Mouse (Mus musculus) liver (tissue): Measurements from ENCODE around the gene Slc25a25.

Source experiments
- DNase-seq: peaks from one replicate; pipeline ENCODE4 v3.0.0-alpha.2; 2020; ENCODE audit warnings: mixed read lengths

Slc25a25 gene

GRCm38 (mm10) chr2:32395484-32395945 is 55.7 kb downstream of the Slc25a25 start, which contains the start of gene Ptges2:
Gene Ptges2, plus strand, starts transcription at chr2:32395896.
- peak; percentile 96 for DNase-seq

- DNase-seq: peak; percentile 73
These were observed 56.3 kb downstream of the Slc25a25 start for GRCm38 (mm10) chr2:32394973-32395372.

GRCm38 (mm10) chr2:32392063-32392462 is 59.2 kb downstream of the Slc25a25 start:
- no peak for DNase-seq

- DNase-seq: no peak
These were observed 60.4 kb downstream of the Slc25a25 start for GRCm38 (mm10) chr2:32390871-32391270.

GRCm38 (mm10) chr2:32389157-32389556 is 62.1 kb downstream of the Slc25a25 start:
- no peak for DNase-seq

GRCm38 (mm10) chr2:32387706-32388490 is 63.3 kb downstream of the Slc25a25 start, which contains the start of gene Lcn2:
Gene Lcn2, minus strand, starts transcription at chr2:32388252.
- no peak for DNase-seq

GRCm38 (mm10) chr2:32382689-32383088 is 68.6 kb downstream of the Slc25a25 start:
- no peak for DNase-seq

- DNase-seq: peak; percentile 99
These were observed 69.4 kb downstream of the Slc25a25 start, which contains the start of gene 1110008P14Rik for GRCm38 (mm10) chr2:32381775-32382223. Gene 1110008P14Rik, minus strand, starts transcription at chr2:32381938.

- DNase-seq: peak; percentile 61
These were observed 70.0 kb downstream of the Slc25a25 start for GRCm38 (mm10) chr2:32381141-32381774.

GRCm38 (mm10) chr2:32380001-32380500 is 71.2 kb downstream of the Slc25a25 start:
- no peak for DNase-seq

GRCm38 (mm10) chr2:32376963-32377362 is 74.3 kb downstream of the Slc25a25 start:
- no peak for DNase-seq

GRCm38 (mm10) chr2:32375317-32375940 is 75.8 kb downstream of the Slc25a25 start:
- DNase-seq: no peak

GRCm38 (mm10) chr2:32374191-32374590 is 77.1 kb downstream of the Slc25a25 start:
- no peak for DNase-seq

- DNase-seq: no peak
These were observed 83.9 kb downstream of the Slc25a25 start for GRCm38 (mm10) chr2:32367315-32367714.
